Mouse (Mus musculus): ENCODE results near the gene Adss.
A peak's percentile ranks its signal among the peaks of the same experiment; 100 is the strongest.
"Not testable (repeated sequence)": the region's sequence is repeated elsewhere in the genome, so short reads cannot be mapped to it uniquely, and the experiment has no call there.

The Adss gene

GRCm38 (mm10) chr1:177796193-177796939 is at the start of gene Adss:
Gene Adss (minus strand): TSS chr1:177796511.
- DNase-seq (ENCODE audit: inconsistent age in 2 of 2, low spot score in 1 of 2), result peak; percentile 100

- DNase-seq (ENCODE audit: inconsistent age in 2 of 2, low spot score in 1 of 2), result not testable (repeated sequence)
Measured at GRCm38 (mm10) chr1:177845812-177846211, 49.5 kb upstream of the Adss start.

- DNase-seq (ENCODE audit: inconsistent age in 2 of 2, low spot score in 1 of 2), result not testable (repeated sequence)
Measured at GRCm38 (mm10) chr1:177827776-177828175, 31.5 kb upstream of the Adss start.

GRCm38 (mm10) chr1:177806772-177807171 is 10.5 kb upstream of the Adss start:
- peak in 1 of 2 experiments; percentile 66 for DNase-seq (ENCODE audit: inconsistent age in 2 of 2, low spot score in 1 of 2)

GRCm38 (mm10) chr1:177803511-177803910 is 7.2 kb upstream of the Adss start:
- DNase-seq (ENCODE audit: inconsistent age in 2 of 2, low spot score in 1 of 2), result peak in 1 of 2 experiments; percentile 76

- no peak for DNase-seq (ENCODE audit: inconsistent age in 2 of 2, low spot score in 1 of 2)
Measured at GRCm38 (mm10) chr1:177797151-177797755, 942 bp upstream of the Adss start.

GRCm38 (mm10) chr1:177795421-177796192 is 704 bp downstream of the Adss start:
- DNase-seq (ENCODE audit: inconsistent age in 2 of 2, low spot score in 1 of 2), result no peak

- DNase-seq (ENCODE audit: inconsistent age in 2 of 2, low spot score in 1 of 2), result peak; percentile 18 to 74
Measured at GRCm38 (mm10) chr1:177794866-177795265, 1.4 kb downstream of the Adss start.

GRCm38 (mm10) chr1:177792835-177793234 is 3.5 kb downstream of the Adss start:
- DNase-seq (ENCODE audit: inconsistent age in 2 of 2, low spot score in 1 of 2), result no peak

GRCm38 (mm10) chr1:177777397-177777796 is 18.9 kb downstream of the Adss start:
- no peak for DNase-seq (ENCODE audit: inconsistent age in 2 of 2, low spot score in 1 of 2)

- DNase-seq (ENCODE audit: inconsistent age in 2 of 2, low spot score in 1 of 2), result no peak
Measured at GRCm38 (mm10) chr1:177768931-177769330, 27.4 kb downstream of the Adss start.

- no peak for DNase-seq (ENCODE audit: inconsistent age in 2 of 2, low spot score in 1 of 2)
Measured at GRCm38 (mm10) chr1:177757249-177757648, 39.1 kb downstream of the Adss start.

GRCm38 (mm10) chr1:177753496-177753895 is 42.8 kb downstream of the Adss start:
- DNase-seq (ENCODE audit: inconsistent age in 2 of 2, low spot score in 1 of 2), result no peak

- no peak for DNase-seq (ENCODE audit: inconsistent age in 2 of 2, low spot score in 1 of 2)
Measured at GRCm38 (mm10) chr1:177747869-177748540, 48.3 kb downstream of the Adss start.

- no peak for DNase-seq (ENCODE audit: inconsistent age in 2 of 2, low spot score in 1 of 2)
Measured at GRCm38 (mm10) chr1:177744521-177745325, 51.6 kb downstream of the Adss start.

- DNase-seq (ENCODE audit: inconsistent age in 2 of 2, low spot score in 1 of 2), result peak in 1 of 2 experiments; percentile 65
Measured at GRCm38 (mm10) chr1:177742119-177742518, 54.2 kb downstream of the Adss start.

- no peak for DNase-seq (ENCODE audit: inconsistent age in 2 of 2, low spot score in 1 of 2)
Measured at GRCm38 (mm10) chr1:177740707-177741106, 55.6 kb downstream of the Adss start.

- no peak for DNase-seq (ENCODE audit: inconsistent age in 2 of 2, low spot score in 1 of 2)
Measured at GRCm38 (mm10) chr1:177737505-177738105, 58.7 kb downstream of the Adss start.

GRCm38 (mm10) chr1:177731973-177732372 is 64.3 kb downstream of the Adss start:
- no peak for DNase-seq (ENCODE audit: inconsistent age in 2 of 2, low spot score in 1 of 2)
